Mouse (Mus musculus) neural tube, embryonic 12.5 days (tissue): ENCODE measurements around the gene Crcp. TPM values are rescaled to one million over a fixed set of nuclear protein-coding genes. Genes with fewer than 3 reads are reported as not detected.

Experiments
- ATAC-seq: fragments of 200-750 bp; cut with Nextera tagmentation; 2 replicates; pipeline ENCODE4 v1.8.0; 2017; ENCODE audit warnings: low read depth, mild to moderate bottlenecking, moderate TSS enrichment, moderate library complexity; ENCODE audit not compliant: low FRiP score
- H3K27ac ChIP-seq: fragments of 300-500 bp; sonication (generic); 2 replicates; pipeline ENCODE4 v1.5.1; 2016
- H3K27me3 ChIP-seq: fragments of 300-500 bp; sonication (generic); replicated peaks from 2 replicates; pipeline ENCODE4 v1.6.1; 2016; ENCODE audit warnings: mild to moderate bottlenecking
- H3K36me3 ChIP-seq: fragments of 300-500 bp; sonication (generic); 2 replicates; pipeline ENCODE4 v1.6.1; 2016; ENCODE audit warnings: mild to moderate bottlenecking
- H3K4me1 ChIP-seq: fragments of 300-500 bp; sonication (generic); 2 replicates; pipeline ENCODE4 v1.6.1; 2016
- H3K4me2 ChIP-seq: fragments of 300-500 bp; sonication (generic); replicated peaks from 2 replicates; pipeline ENCODE4 v1.6.1; 2016; ENCODE audit warnings: mild to moderate bottlenecking
- H3K4me3 ChIP-seq: fragments of 300-500 bp; sonication (generic); 2 replicates; pipeline ENCODE4 v1.5.1; 2016
- H3K9ac ChIP-seq: fragments of 300-500 bp; sonication (generic); 2 replicates; pipeline ENCODE4 v1.6.1; 2016; ENCODE audit warnings: mild to moderate bottlenecking
- H3K9me3 ChIP-seq: fragments of 300-500 bp; sonication (generic); 2 replicates; pipeline ENCODE4 v1.6.1; 2016; ENCODE audit warnings: mild to moderate bottlenecking
- WGBS: fragments of 180-500 bp; shearing (Covaris S2); methylation state at CpG from one replicate; pipeline ENCODE4 v1.1.7; 2016; 5-methylcytosine and 5-hydroxymethylcytosine counted together
- polyA plus RNA-seq: library from polyadenylated mRNA; unstranded; fragments of >200 nt; fragmentation: Nextera tagmentation; extraction: Ambion mirVana; gene quantifications from 2 replicates; pipeline ENCODE4 v1.2.1, GENCODE M21; 2016

Gene Crcp
- polyA plus RNA-seq, result 61.5 and 65.3 TPM in 2 replicates

GRCm38 (mm10) chr5:130029142-130029897 lies at the start of gene Crcp, which contains the start of gene Asl:
Gene Crcp, plus strand, starts transcription at chr5:130029290.
Gene Asl, minus strand, starts transcription at chr5:130029247.
- peak within 1 kb of the TSS; percentile 78 for H3K4me2 ChIP-seq
- peak within 1 kb of the TSS; percentile 80 for H3K9ac ChIP-seq
- peaks cover 3% of the 10 kb centered on the region; the same call in 1 of the 2 replicates for H3K4me1 ChIP-seq
- peak within 1 kb of the TSS; percentile 85 for H3K27ac ChIP-seq
- peak; percentile 85; the same call in 1 of the 2 replicates for ATAC-seq
- H3K9me3 ChIP-seq, result no peaks in the 10 kb centered on the region
- WGBS, result 2% methylated on average over 51 of the region's 51 CpGs
- no peaks in the 10 kb centered on the region for H3K36me3 ChIP-seq
- peak within 1 kb of the TSS; percentile 57 for H3K4me3 ChIP-seq
- H3K27me3 ChIP-seq, result peaks cover 5% of the 10 kb centered on the region; the same call in 1 of the 2 replicates

DNA sequence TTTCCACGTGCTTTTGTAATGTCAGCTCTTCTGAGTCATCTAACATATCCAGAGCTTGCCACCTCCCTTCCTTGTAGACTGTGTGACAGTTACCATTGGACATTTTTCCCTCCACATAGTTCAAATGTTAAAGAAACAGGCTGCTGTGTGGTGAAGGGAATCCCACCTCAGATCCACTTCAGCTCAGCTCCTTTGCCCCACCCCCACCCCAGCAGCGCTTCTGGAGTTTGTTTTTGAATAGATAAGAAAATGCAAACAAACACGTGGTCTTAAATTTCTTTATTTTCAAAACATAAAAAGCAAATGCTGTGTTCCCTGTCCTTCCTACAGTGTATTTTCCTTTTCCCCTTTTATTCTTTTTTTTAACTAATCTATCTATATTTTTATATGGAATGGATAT lies 48.9 kb upstream of the Crcp start:
- Histone ChIP-seq H3K27me3 (no peaks in the 10 kb centered on the region), H3K36me3 (peaks cover 13% of the 10 kb centered on the region), H3K9me3 (no peaks in the 10 kb centered on the region), H3K27ac (no peak overlapping the region), H3K4me1 (no peaks in the 10 kb centered on the region), H3K9ac (no peak overlapping the region), H3K4me2 (no peak overlapping the region), H3K4me3 (no peak overlapping the region)
- ATAC-seq, result no peak
- 86% methylated on average over 3 of the region's 3 CpGs for WGBS

GRCm38 (mm10) chr5:129989376-129989775 lies 39.7 kb upstream of the Crcp start:
- no peak overlapping the region for H3K4me3 ChIP-seq
- H3K36me3 ChIP-seq, result peaks cover 7% of the 10 kb centered on the region; the same call in 1 of the 2 replicates
- H3K4me2 ChIP-seq, result no peak overlapping the region
- H3K9ac ChIP-seq, result no peak overlapping the region
- WGBS, result 83% methylated on average over 13 of the region's 13 CpGs
- 0 out of 2 replicates have a peak, but pooled peaks cover 5% of the 10 kb centered on the region for H3K4me1 ChIP-seq
- H3K9me3 ChIP-seq, result no peaks in the 10 kb centered on the region
- H3K27me3 ChIP-seq, result no peaks in the 10 kb centered on the region
- H3K27ac ChIP-seq, result no peak overlapping the region
- no peak for ATAC-seq

GRCm38 (mm10) chr5:129991898-129992297 lies 37.2 kb upstream of the Crcp start:
- Histone ChIP-seq H3K9me3 (no peaks in the 10 kb centered on the region), H3K27me3 (no peaks in the 10 kb centered on the region), H3K27ac (no peak overlapping the region), H3K4me2 (no peak overlapping the region), H3K4me1 (0 out of 2 replicates have a peak, but pooled peaks cover 5% of the 10 kb centered on the region), H3K9ac (no peak overlapping the region), H3K4me3 (no peak overlapping the region), H3K36me3 (peaks cover 5% of the 10 kb centered on the region; the same call in 1 of the 2 replicates)
- WGBS, result 97% methylated on average over 5 of the region's 5 CpGs
- ATAC-seq, result no peak

- ATAC-seq, result no peak
- 0 out of 2 replicates have a peak, but pooled peaks cover 5% of the 10 kb centered on the region for H3K4me1 ChIP-seq
- H3K9ac ChIP-seq, result no peak overlapping the region
- H3K9me3 ChIP-seq, result no peaks in the 10 kb centered on the region
- H3K36me3 ChIP-seq, result no peaks in the 10 kb centered on the region; the same call in 1 of the 2 replicates
- no peak overlapping the region for H3K27ac ChIP-seq
- no peaks in the 10 kb centered on the region for H3K27me3 ChIP-seq
- no peak overlapping the region for H3K4me3 ChIP-seq
- H3K4me2 ChIP-seq, result no peak overlapping the region
- 94% methylated on average over 14 of the region's 14 CpGs for WGBS
These were observed 35.7 kb upstream of the Crcp start for GRCm38 (mm10) chr5:129993374-129993773.

GRCm38 (mm10) chr5:129994989-129995388 lies 34.1 kb upstream of the Crcp start:
- ATAC-seq, result no peak

GRCm38 (mm10) chr5:129997700-129998099 lies 31.4 kb upstream of the Crcp start:
- no peaks in the 10 kb centered on the region for H3K9me3 ChIP-seq
- 72% methylated on average over 19 of the region's 19 CpGs for WGBS
- no peak overlapping the region for H3K4me2 ChIP-seq
- H3K27ac ChIP-seq, result no peak overlapping the region
- H3K27me3 ChIP-seq, result no peaks in the 10 kb centered on the region
- H3K36me3 ChIP-seq, result no peaks in the 10 kb centered on the region
- H3K4me1 ChIP-seq, result peaks cover 4% of the 10 kb centered on the region; the same call in 1 of the 2 replicates
- H3K4me3 ChIP-seq, result no peak overlapping the region
- no peak for ATAC-seq
- no peak overlapping the region for H3K9ac ChIP-seq

More at GRCm38 (mm10) chr5:129994989-129995388, 34.1 kb upstream of the Crcp start:
- H3K4me2 ChIP-seq, result no peak overlapping the region
- H3K9ac ChIP-seq, result no peak overlapping the region
- no peaks in the 10 kb centered on the region for H3K36me3 ChIP-seq
- no peaks in the 10 kb centered on the region for H3K27me3 ChIP-seq
- WGBS, result 90% methylated on average over 7 of the region's 7 CpGs
- no peaks in the 10 kb centered on the region for H3K4me1 ChIP-seq
- H3K4me3 ChIP-seq, result no peak overlapping the region
- no peaks in the 10 kb centered on the region for H3K9me3 ChIP-seq
- H3K27ac ChIP-seq, result no peak overlapping the region

GRCm38 (mm10) chr5:129999097-129999496 lies 30.0 kb upstream of the Crcp start:
- Histone ChIP-seq H3K9ac (no peak overlapping the region), H3K4me1 (peaks cover 10% of the 10 kb centered on the region; the same call in 1 of the 2 replicates), H3K27me3 (no peaks in the 10 kb centered on the region), H3K27ac (no peak overlapping the region), H3K4me3 (no peak overlapping the region), H3K9me3 (no peaks in the 10 kb centered on the region), H3K4me2 (no peak overlapping the region), H3K36me3 (no peaks in the 10 kb centered on the region)
- ATAC-seq, result no peak
- 40% methylated on average over 4 of the region's 4 CpGs for WGBS

GRCm38 (mm10) chr5:130000735-130001134 lies 28.4 kb upstream of the Crcp start:
- 0 out of 2 replicates have a peak, but pooled peaks cover 11% of the 10 kb centered on the region for H3K9me3 ChIP-seq
- ATAC-seq, result no peak
- H3K4me3 ChIP-seq, result no peak overlapping the region
- H3K4me1 ChIP-seq, result peaks cover 10% of the 10 kb centered on the region; the same call in 1 of the 2 replicates
- H3K36me3 ChIP-seq, result no peaks in the 10 kb centered on the region
- H3K27me3 ChIP-seq, result no peaks in the 10 kb centered on the region
- 92% methylated on average over 12 of the region's 12 CpGs for WGBS
- H3K27ac ChIP-seq, result no peak overlapping the region
- H3K9ac ChIP-seq, result no peak overlapping the region
- H3K4me2 ChIP-seq, result no peak overlapping the region

- Histone ChIP-seq H3K4me1 (peaks cover 10% of the 10 kb centered on the region; the same call in 1 of the 2 replicates), H3K9me3 (0 out of 2 replicates have a peak, but pooled peaks cover 11% of the 10 kb centered on the region), H3K36me3 (no peaks in the 10 kb centered on the region), H3K27ac (no peak overlapping the region), H3K4me3 (no peak overlapping the region), H3K9ac (no peak overlapping the region), H3K27me3 (no peaks in the 10 kb centered on the region), H3K4me2 (peak overlapping the region; percentile 77)
- WGBS, result 75% methylated on average over 5 of the region's 5 CpGs
- no peak for ATAC-seq
These were observed 27.6 kb upstream of the Crcp start for GRCm38 (mm10) chr5:130001356-130001987.

GRCm38 (mm10) chr5:130002301-130003146 lies 26.6 kb upstream of the Crcp start, which contains the start of gene Gusb:
Gene Gusb, minus strand, starts transcription at chr5:130003049.
- H3K27me3 ChIP-seq, result no peaks in the 10 kb centered on the region
- H3K4me1 ChIP-seq, result peaks cover 10% of the 10 kb centered on the region; the same call in 1 of the 2 replicates
- peak within 1 kb of the TSS; percentile 60 for H3K9ac ChIP-seq
- 0 out of 2 replicates have a peak, but pooled peaks cover 11% of the 10 kb centered on the region for H3K9me3 ChIP-seq
- no peaks in the 10 kb centered on the region for H3K36me3 ChIP-seq
- ATAC-seq, result peak; percentile 86
- no peak within 1 kb of the TSS for H3K27ac ChIP-seq
- 2% methylated on average over 39 of the region's 39 CpGs for WGBS
- H3K4me2 ChIP-seq, result peak within 1 kb of the TSS; percentile 77
- peak within 1 kb of the TSS; percentile 56 for H3K4me3 ChIP-seq
